8 mouse cellular contexts compared by ENCODE assay signal in the genomic region with DNA sequence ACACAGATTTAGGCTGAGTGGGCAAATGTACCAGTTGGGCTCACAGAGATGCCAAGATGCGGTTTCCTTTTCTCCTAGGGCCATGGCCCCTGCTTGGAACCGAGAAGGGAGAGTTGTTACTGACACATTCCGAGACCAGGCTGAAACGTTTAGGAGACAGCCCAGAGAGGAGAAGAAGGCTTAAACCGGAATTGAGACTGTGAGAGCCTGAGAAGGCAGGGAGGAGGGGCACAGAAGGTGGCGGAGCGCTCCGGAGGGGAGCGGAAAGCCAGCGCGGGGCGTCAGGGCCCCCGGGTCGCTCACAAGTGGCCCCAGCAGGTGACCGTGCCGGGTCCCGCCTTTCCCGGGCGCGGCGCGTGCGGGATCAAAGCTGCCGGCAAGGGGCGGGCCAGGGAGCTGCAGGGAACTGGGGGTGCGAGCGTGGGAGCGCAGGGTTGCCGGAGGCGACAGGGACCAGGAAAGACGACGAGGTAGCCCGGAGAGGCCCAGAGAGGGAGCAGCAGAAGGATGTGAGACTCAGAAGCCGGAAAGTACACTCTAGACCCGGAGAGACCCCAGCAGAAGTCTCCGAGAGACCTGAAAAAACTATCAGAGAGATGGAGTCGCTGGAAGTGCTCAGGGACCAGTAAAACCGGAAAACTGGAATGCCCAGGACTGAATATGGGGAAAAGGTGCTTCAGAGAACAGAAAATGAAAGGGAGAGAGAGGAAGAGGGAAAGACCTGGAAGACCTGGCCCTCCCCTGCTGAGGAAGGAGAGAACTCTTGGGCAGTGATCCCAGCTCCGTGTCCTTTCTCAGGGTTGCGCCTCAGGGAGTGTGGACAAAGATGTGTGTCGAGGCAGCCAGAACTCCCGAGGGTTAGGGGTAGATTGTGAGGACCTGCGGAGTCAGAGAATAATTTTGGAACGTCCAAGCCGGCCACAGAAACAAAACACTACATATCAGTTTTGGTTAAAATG. TPM values are rescaled to one million over a fixed set of nuclear protein-coding genes. Genes with fewer than 3 reads are reported as not detected.
DNase-seq lines count a peak whose midpoint lies in the region; ATAC-seq and TF ChIP-seq lines count a peak whose summit lies in the region.

No protein-coding gene starts in this region.

- TF ChIP-seq CTCF in thymus, adult 2 months (IDR thresholded peaks at IDR 0.05; ENCODE audit: borderline replicate concordance, control insufficient read depth, extremely low read depth, insufficient read depth, low read length, poor library complexity), result no peak

- TF ChIP-seq POLR2A in thymus, adult 2 months (IDR thresholded peaks at IDR 0.05; ENCODE audit: control insufficient read depth, extremely low read depth, insufficient read depth, low read length, poor library complexity), result no peak

- under 1% methylated on average over 45 of the region's 45 CpGs for WGBS in kidney, embryonic 15.5 days
- WGBS in neural tube, embryonic 12.5 days, result under 1% methylated on average over 45 of the region's 45 CpGs
- WGBS in thymus, adult 2 months, result under 1% methylated on average over 45 of the region's 45 CpGs

- H3K9me3 ChIP-seq in kidney, embryonic 15.5 days (replicated peaks), result no peaks in the 10 kb centered on the region
- no peaks in the 10 kb centered on the region for H3K9me3 ChIP-seq in neural tube, embryonic 12.5 days

- peak; percentile 74 for DNase-seq in 3T3-L1 (ENCODE audit: low read depth, low spot score)
- DNase-seq in NIH3T3 (ENCODE audit: low read depth), result peak; percentile 65
- DNase-seq in embryo, embryonic 10 days (ENCODE audit: low spot score), result peak; percentile 73
- DNase-seq in heart, adult 9 months (ENCODE audit: low spot score in 2 of 2), result peak; percentile 74 to 75
- peak; percentile 77 to 83 for DNase-seq in lung, adult 18-20 months
- DNase-seq in thymus, adult 2 months, result peak; percentile 76

- peaks cover 47% of the 10 kb centered on the region for H3K4me1 ChIP-seq in kidney, embryonic 15.5 days
- peaks cover 36% of the 10 kb centered on the region for H3K4me1 ChIP-seq in neural tube, embryonic 12.5 days
- H3K4me1 ChIP-seq in thymus, adult 2 months (replicated peaks; ENCODE audit: control insufficient read depth, insufficient read depth, low read length), result peaks cover 35% of the 10 kb centered on the region

- H3K27ac ChIP-seq in kidney, embryonic 15.5 days, result peak overlapping the region; percentile 85
- peak overlapping the region; percentile 64; the same call in 1 of the 2 replicates for H3K27ac ChIP-seq in neural tube, embryonic 12.5 days
- peak overlapping the region; percentile 14; the same call in 1 of the 2 replicates for H3K27ac ChIP-seq in thymus, adult 2 months (ENCODE audit: control insufficient read depth, insufficient read depth, low read length)

- H3K36me3 ChIP-seq in kidney, embryonic 15.5 days, result no peaks in the 10 kb centered on the region
- H3K36me3 ChIP-seq in neural tube, embryonic 12.5 days, result no peaks in the 10 kb centered on the region
- H3K36me3 ChIP-seq in thymus, adult 2 months (ENCODE audit: control insufficient read depth, insufficient read depth, low read length), result no peaks in the 10 kb centered on the region

- peaks cover 19% of the 10 kb centered on the region for H3K27me3 ChIP-seq in kidney, embryonic 15.5 days
- H3K27me3 ChIP-seq in neural tube, embryonic 12.5 days (replicated peaks), result peaks cover 18% of the 10 kb centered on the region; the same call in 1 of the 2 replicates
- peaks cover 13% of the 10 kb centered on the region for H3K27me3 ChIP-seq in thymus, adult 2 months (ENCODE audit: control insufficient read depth, insufficient read depth, low read length)

- peak overlapping the region; percentile 76 for H3K9ac ChIP-seq in kidney, embryonic 15.5 days
- H3K9ac ChIP-seq in neural tube, embryonic 12.5 days, result peak overlapping the region; percentile 72

- peak overlapping the region; percentile 83 for H3K4me3 ChIP-seq in kidney, embryonic 15.5 days (replicated peaks)
- peak overlapping the region; percentile 81 for H3K4me3 ChIP-seq in neural tube, embryonic 12.5 days
- peak overlapping the region; percentile 92 for H3K4me3 ChIP-seq in thymus, adult 2 months (ENCODE audit: control insufficient read depth, insufficient read depth, low read length)

- peak overlapping the region; percentile 94 for H3K4me2 ChIP-seq in kidney, embryonic 15.5 days
- peak overlapping the region; percentile 97 for H3K4me2 ChIP-seq in neural tube, embryonic 12.5 days (replicated peaks)

- ATAC-seq in kidney, embryonic 15.5 days (replicated peaks; ENCODE audit: low FRiP score), result no peak
- no peak for ATAC-seq in neural tube, embryonic 12.5 days (ENCODE audit: low FRiP score, low read depth)

RNA-seq across cellular contexts. Expression of a gene that starts 2.2 kb away (rescaled TPM):
- polyA plus RNA-seq in kidney, embryonic 15.5 days (2015; fragmentation: Nextera tagmentation; extraction: Ambion mirVana), result 0.42 and 0.46 TPM in 2 replicates
- polyA plus RNA-seq in neural tube, embryonic 12.5 days (2016; fragmentation: Nextera tagmentation; extraction: Ambion mirVana), result 0.28 TPM in 2 replicates
- polyA plus RNA-seq in thymus, adult 2 months (2012; rRNA removed), result 0.69 and 1.1 TPM in 2 replicates

RNA-seq across cellular contexts. Expression of a gene that starts 4.4 kb away (rescaled TPM):
- 0.27 and 0.51 TPM in 2 replicates for polyA plus RNA-seq in kidney, embryonic 15.5 days (2015; fragmentation: Nextera tagmentation; extraction: Ambion mirVana)
- not detected in 2 replicates for polyA plus RNA-seq in neural tube, embryonic 12.5 days (2016; fragmentation: Nextera tagmentation; extraction: Ambion mirVana)
- polyA plus RNA-seq in thymus, adult 2 months (2012; rRNA removed), result 0.65 and 1.3 TPM in 2 replicates

RNA-seq across cellular contexts. Expression of a gene that starts 7.7 kb away (rescaled TPM):
- polyA plus RNA-seq in kidney, embryonic 15.5 days (2015; fragmentation: Nextera tagmentation; extraction: Ambion mirVana), result 0.60 and 1.3 TPM in 2 replicates
- 0.65 TPM in 1 of 2 replicates, not detected in the other for polyA plus RNA-seq in neural tube, embryonic 12.5 days (2016; fragmentation: Nextera tagmentation; extraction: Ambion mirVana)
- 2.0 and 2.5 TPM in 2 replicates for polyA plus RNA-seq in thymus, adult 2 months (2012; rRNA removed)

RNA-seq across cellular contexts. Expression of a gene that starts 23.0 kb away (rescaled TPM):
- 12.1 and 13.7 TPM in 2 replicates for polyA plus RNA-seq in kidney, embryonic 15.5 days (2015; fragmentation: Nextera tagmentation; extraction: Ambion mirVana)
- 7.4 and 9.0 TPM in 2 replicates for polyA plus RNA-seq in neural tube, embryonic 12.5 days (2016; fragmentation: Nextera tagmentation; extraction: Ambion mirVana)
- polyA plus RNA-seq in thymus, adult 2 months (2012; rRNA removed), result 28.0 and 29.6 TPM in 2 replicates

RNA-seq across cellular contexts. Expression of a gene that starts 29.7 kb away (rescaled TPM):
- 83.5 and 101 TPM in 2 replicates for polyA plus RNA-seq in kidney, embryonic 15.5 days (2015; fragmentation: Nextera tagmentation; extraction: Ambion mirVana)
- polyA plus RNA-seq in neural tube, embryonic 12.5 days (2016; fragmentation: Nextera tagmentation; extraction: Ambion mirVana), result 149 and 174 TPM in 2 replicates
- 159 and 175 TPM in 2 replicates for polyA plus RNA-seq in thymus, adult 2 months (2012; rRNA removed)

Comparison
In these comparisons a context has a peak if more than half of its experiments do, and no peak if none do; other contexts are left out.
1. H3K27ac ChIP-seq: peak in every context shown above with its lines; median percentile 85 in kidney, embryonic 15.5 days; 64 in neural tube, embryonic 12.5 days; 14 in thymus, adult 2 months.